Mouse (Mus musculus) kidney, postnatal 4 days (tissue): Measurements from ENCODE around the gene Slc15a4.
A peak's percentile ranks its signal among the peaks of the same experiment; 100 is the strongest.

ENCODE experiments used
- DNase-seq, 2 experiments: peaks; one replicate each; pipeline ENCODE4 v3.0.0; 2021; ENCODE audit warnings: mixed read lengths in 2 of 2

Gene Slc15a4

GRCm38 (mm10) chr5:127632167-127633145 is at the start of gene Slc15a4, which contains the start of gene Glt1d1:
Slc15a4 (minus strand) TSS chr5:127632897.
Glt1d1 (plus strand) TSS chr5:127632262.
- peak; percentile 36 to 54 for DNase-seq

GRCm38 (mm10) chr5:127678501-127678900 is 45.8 kb upstream of the Slc15a4 start:
- peak in 1 of 2 experiments; percentile 9 for DNase-seq

- no peak for DNase-seq
Observed at GRCm38 (mm10) chr5:127677561-127677960, 44.9 kb upstream of the Slc15a4 start.

GRCm38 (mm10) chr5:127673913-127674312 is 41.2 kb upstream of the Slc15a4 start:
- DNase-seq: no peak

- DNase-seq: no peak
Observed at GRCm38 (mm10) chr5:127660979-127661378, 28.3 kb upstream of the Slc15a4 start.

GRCm38 (mm10) chr5:127660267-127660666 is 27.6 kb upstream of the Slc15a4 start:
- no peak for DNase-seq

GRCm38 (mm10) chr5:127659312-127659711 is 26.6 kb upstream of the Slc15a4 start:
- no peak for DNase-seq

GRCm38 (mm10) chr5:127658257-127658656 is 25.6 kb upstream of the Slc15a4 start:
- DNase-seq: no peak

GRCm38 (mm10) chr5:127649077-127649476 is 16.4 kb upstream of the Slc15a4 start:
- DNase-seq: peak; percentile 10 to 27

GRCm38 (mm10) chr5:127648046-127648445 is 15.3 kb upstream of the Slc15a4 start:
- peak; percentile 22 to 40 for DNase-seq

- DNase-seq: no peak
Observed at GRCm38 (mm10) chr5:127641185-127641958, 8.7 kb upstream of the Slc15a4 start.

- DNase-seq: no peak
Observed at GRCm38 (mm10) chr5:127640359-127640758, 7.7 kb upstream of the Slc15a4 start.

GRCm38 (mm10) chr5:127639635-127640034 is 6.9 kb upstream of the Slc15a4 start:
- no peak for DNase-seq

- DNase-seq: no peak
Observed at GRCm38 (mm10) chr5:127639067-127639605, 6.4 kb upstream of the Slc15a4 start.

GRCm38 (mm10) chr5:127638177-127638576 is 5.5 kb upstream of the Slc15a4 start:
- no peak for DNase-seq

- peak in 1 of 2 experiments; percentile 6 for DNase-seq
Observed at GRCm38 (mm10) chr5:127637622-127638021, 4.9 kb upstream of the Slc15a4 start.

GRCm38 (mm10) chr5:127633666-127634065 is 969 bp upstream of the Slc15a4 start:
- DNase-seq: no peak

GRCm38 (mm10) chr5:127633188-127633587 is 491 bp upstream of the Slc15a4 start:
- DNase-seq: no peak

GRCm38 (mm10) chr5:127631671-127632070 is 1.0 kb downstream of the Slc15a4 start:
- no peak for DNase-seq

GRCm38 (mm10) chr5:127627242-127627641 is 5.5 kb downstream of the Slc15a4 start:
- no peak for DNase-seq

- no peak for DNase-seq
Observed at GRCm38 (mm10) chr5:127624427-127625213, 8.1 kb downstream of the Slc15a4 start.

GRCm38 (mm10) chr5:127621108-127621507 is 11.6 kb downstream of the Slc15a4 start:
- DNase-seq: no peak
